Mouse (Mus musculus): ENCODE measurements around the gene Rag1. TPM values are rescaled to one million over a fixed set of nuclear protein-coding genes. Genes with fewer than 3 reads are reported as not detected.

Gene Rag1
- polyA plus RNA-seq, 1 experiment, result 0.06 TPM

DNA sequence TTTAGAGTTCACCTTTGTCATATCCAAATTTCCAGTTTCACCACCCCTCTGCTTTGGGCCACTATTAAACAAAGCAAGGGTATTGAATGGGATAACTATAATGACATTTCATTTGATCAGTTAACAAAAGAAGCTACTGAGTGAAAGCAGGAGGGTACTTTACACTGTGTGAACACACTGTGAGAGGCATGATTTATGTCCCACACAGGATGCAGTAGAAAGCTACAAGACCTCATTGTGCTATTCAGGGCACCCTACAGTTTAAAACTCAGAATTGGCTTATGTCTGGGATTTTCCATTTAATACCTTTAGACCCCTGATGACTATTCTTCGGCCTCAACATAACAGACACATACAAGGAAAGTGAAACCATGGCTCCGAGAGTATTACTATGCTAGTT, 26.3 kb downstream of the Rag1 start:
- no peak overlapping the region for H3K27ac ChIP-seq (ENCODE audit: insufficient read depth, low read length)
- H3K27me3 ChIP-seq (ENCODE audit: control insufficient read depth, insufficient read depth, low read length), result peaks cover 3% of the 10 kb centered on the region
- no peaks in the 10 kb centered on the region for H3K36me3 ChIP-seq (ENCODE audit: control insufficient read depth, insufficient read depth, low read length)
- 29% methylated on average over 2 of the region's 2 CpGs for WGBS
- no peak for DNase-seq (ENCODE audit: low read depth in 1 of 2, low spot score in 2 of 2)
- peaks cover 10% of the 10 kb centered on the region; the same call in 1 of the 2 replicates for H3K4me1 ChIP-seq (ENCODE audit: control insufficient read depth, insufficient read depth, insufficient read length)
- no peak overlapping the region for H3K4me3 ChIP-seq (ENCODE audit: extremely low read depth, insufficient read depth, insufficient read length)
- TF ChIP-seq CTCF (IDR thresholded peaks at IDR 0.05; ENCODE audit: extremely low read depth, insufficient read depth, insufficient read length, insufficient replicate concordance) (no peak), POLR2A (IDR thresholded peaks at IDR 0.05; ENCODE audit: low read depth, low read length) (no peak)

DNA sequence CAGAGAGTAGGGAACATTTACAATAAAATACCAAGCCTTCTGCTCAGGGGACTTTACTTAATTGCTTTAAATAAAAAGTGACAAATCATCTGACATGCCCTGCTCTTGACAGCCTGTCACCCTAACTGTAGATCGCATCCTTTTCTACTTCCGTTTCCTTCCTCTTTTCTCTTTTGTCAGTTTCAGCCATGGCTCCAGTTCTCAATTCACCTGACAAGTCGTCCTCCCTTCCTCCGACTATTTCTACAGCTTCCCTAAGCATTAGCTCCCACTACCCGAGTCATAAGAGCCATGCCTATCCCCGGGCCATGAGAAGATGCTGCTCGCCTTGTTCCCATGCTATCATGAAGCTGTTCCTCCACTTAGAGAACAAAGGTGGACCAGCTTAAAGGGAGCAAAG, 27.7 kb downstream of the Rag1 start:
- no peak overlapping the region for H3K4me3 ChIP-seq (ENCODE audit: extremely low read depth, insufficient read depth, insufficient read length)
- DNase-seq (ENCODE audit: low read depth in 1 of 2, low spot score in 2 of 2), result no peak
- no peaks in the 10 kb centered on the region for H3K36me3 ChIP-seq (ENCODE audit: control insufficient read depth, insufficient read depth, low read length)
- no peak overlapping the region for H3K27ac ChIP-seq (ENCODE audit: insufficient read depth, low read length)
- WGBS, result 7% methylated on average over 7 of the region's 7 CpGs
- peaks cover 10% of the 10 kb centered on the region; the same call in 1 of the 2 replicates for H3K4me1 ChIP-seq (ENCODE audit: control insufficient read depth, insufficient read depth, insufficient read length)
- H3K27me3 ChIP-seq (ENCODE audit: control insufficient read depth, insufficient read depth, low read length), result peaks cover 3% of the 10 kb centered on the region
- TF ChIP-seq POLR2A (IDR thresholded peaks at IDR 0.05; ENCODE audit: low read depth, low read length), result no peak
- no peak for TF ChIP-seq CTCF (IDR thresholded peaks at IDR 0.05; ENCODE audit: extremely low read depth, insufficient read depth, insufficient read length, insufficient replicate concordance)

DNA sequence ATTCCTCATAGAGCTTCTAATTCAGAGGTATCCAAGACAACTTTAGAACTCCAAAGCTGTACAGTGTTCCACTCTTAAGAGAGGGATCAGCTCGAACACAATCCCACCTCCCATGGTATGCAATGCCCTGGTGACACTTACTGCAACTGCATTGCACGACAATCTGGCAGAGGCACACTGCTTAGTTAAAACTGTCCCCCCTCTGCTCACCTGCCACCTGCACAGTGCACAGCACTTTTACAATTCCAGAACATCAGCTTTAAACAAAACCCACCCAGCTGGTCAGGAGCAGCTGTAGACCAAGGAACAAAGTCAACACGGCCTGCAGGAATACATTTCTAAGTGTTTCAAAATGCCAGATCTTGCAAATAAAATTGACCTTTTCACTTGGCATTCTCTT, 28.4 kb downstream of the Rag1 start:
- Histone ChIP-seq H3K4me1 (ENCODE audit: control insufficient read depth, insufficient read depth, insufficient read length) (peaks cover 10% of the 10 kb centered on the region; the same call in 1 of the 2 replicates), H3K27ac (ENCODE audit: insufficient read depth, low read length) (no peak overlapping the region), H3K36me3 (ENCODE audit: control insufficient read depth, insufficient read depth, low read length) (no peaks in the 10 kb centered on the region), H3K4me3 (ENCODE audit: extremely low read depth, insufficient read depth, insufficient read length) (no peak overlapping the region), H3K27me3 (ENCODE audit: control insufficient read depth, insufficient read depth, low read length) (peaks cover 3% of the 10 kb centered on the region)
- DNase-seq (ENCODE audit: low read depth in 1 of 2, low spot score in 2 of 2), result no peak
- WGBS, result 41% methylated on average over 3 of the region's 3 CpGs
- no peak for TF ChIP-seq POLR2A (IDR thresholded peaks at IDR 0.05; ENCODE audit: low read depth, low read length)
- no peak for TF ChIP-seq CTCF (IDR thresholded peaks at IDR 0.05; ENCODE audit: extremely low read depth, insufficient read depth, insufficient read length, insufficient replicate concordance)

DNA sequence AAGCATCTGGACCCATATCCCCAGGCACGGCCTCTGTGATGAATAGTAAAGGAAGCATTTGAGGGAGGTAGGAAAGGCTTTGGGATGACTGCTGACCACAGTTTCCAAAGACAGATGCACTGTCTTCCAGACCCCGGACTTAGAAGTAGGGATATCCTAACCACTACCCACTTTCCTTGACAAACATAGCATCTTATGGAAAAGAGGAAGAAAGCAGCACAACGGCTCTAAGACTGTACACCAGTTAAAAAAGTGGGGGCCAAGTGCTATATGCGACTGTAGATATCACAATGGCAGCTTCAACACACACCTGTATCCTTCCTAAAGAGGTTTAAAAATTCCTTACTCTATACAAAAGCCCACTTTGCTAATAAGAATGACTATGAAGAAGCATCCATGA, 30.9 kb downstream of the Rag1 start:
- DNase-seq (ENCODE audit: low read depth in 1 of 2, low spot score in 2 of 2), result no peak
- no peak overlapping the region for H3K4me3 ChIP-seq (ENCODE audit: extremely low read depth, insufficient read depth, insufficient read length)
- TF ChIP-seq POLR2A (IDR thresholded peaks at IDR 0.05; ENCODE audit: low read depth, low read length), result no peak
- no peak for TF ChIP-seq CTCF (IDR thresholded peaks at IDR 0.05; ENCODE audit: extremely low read depth, insufficient read depth, insufficient read length, insufficient replicate concordance)
- WGBS, result 36% methylated on average over 4 of the region's 4 CpGs
- peaks cover 1% of the 10 kb centered on the region for H3K27me3 ChIP-seq (ENCODE audit: control insufficient read depth, insufficient read depth, low read length)
- H3K4me1 ChIP-seq (ENCODE audit: control insufficient read depth, insufficient read depth, insufficient read length), result peaks cover 5% of the 10 kb centered on the region; the same call in 1 of the 2 replicates
- H3K27ac ChIP-seq (ENCODE audit: insufficient read depth, low read length), result no peak overlapping the region
- H3K36me3 ChIP-seq (ENCODE audit: control insufficient read depth, insufficient read depth, low read length), result no peaks in the 10 kb centered on the region

DNA sequence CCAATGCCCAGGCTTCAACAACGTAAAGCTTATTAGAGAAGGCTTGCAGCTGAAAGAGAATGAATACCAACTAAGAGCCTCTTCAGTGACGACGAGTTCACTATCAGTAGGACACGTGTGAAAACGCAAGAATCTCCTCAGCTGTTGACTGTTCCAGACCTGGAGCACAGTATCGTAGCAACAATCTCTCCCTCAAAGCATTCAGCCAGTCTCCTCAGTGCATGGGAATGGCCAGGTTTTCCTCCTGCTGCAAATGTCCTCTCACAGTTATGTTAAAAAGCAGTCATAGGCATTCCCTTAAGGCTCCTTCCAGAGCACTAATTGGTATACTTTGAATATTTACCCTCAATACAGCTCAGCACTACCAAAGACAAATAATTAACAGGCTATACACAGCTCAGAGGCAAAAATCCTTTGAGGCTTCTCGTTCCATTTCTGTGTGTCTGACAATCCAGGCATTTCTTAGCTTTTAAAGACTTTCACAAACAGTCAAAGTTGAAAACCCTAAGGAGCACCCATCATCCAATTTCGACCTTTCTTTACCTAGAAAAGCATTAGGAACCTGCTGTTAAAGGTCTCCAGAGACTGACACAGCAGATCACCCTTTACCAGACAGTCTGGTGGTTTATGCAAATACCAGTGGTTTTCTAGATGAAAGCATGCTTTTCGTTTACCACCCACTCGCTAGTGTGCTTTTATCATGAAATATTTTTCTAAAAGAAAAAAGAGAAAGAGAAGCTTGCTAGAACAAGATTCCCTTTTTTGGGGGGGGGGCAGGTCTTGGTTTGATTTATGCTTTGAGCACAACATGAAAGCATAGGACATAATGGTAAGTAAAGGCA, 33.6 kb downstream of the Rag1 start:
- WGBS, result 51% methylated on average over 10 of the region's 10 CpGs
- Histone ChIP-seq H3K27ac (ENCODE audit: insufficient read depth, low read length) (no peak overlapping the region), H3K4me1 (ENCODE audit: control insufficient read depth, insufficient read depth, insufficient read length) (no peaks in the 10 kb centered on the region; the same call in 1 of the 2 replicates), H3K4me3 (ENCODE audit: extremely low read depth, insufficient read depth, insufficient read length) (no peak overlapping the region), H3K27me3 (ENCODE audit: control insufficient read depth, insufficient read depth, low read length) (no peaks in the 10 kb centered on the region), H3K36me3 (ENCODE audit: control insufficient read depth, insufficient read depth, low read length) (no peaks in the 10 kb centered on the region)
- DNase-seq (ENCODE audit: low read depth in 1 of 2, low spot score in 2 of 2), result peak; percentile 11 to 29
- TF ChIP-seq POLR2A (IDR thresholded peaks at IDR 0.05; ENCODE audit: low read depth, low read length) (no peak), CTCF (IDR thresholded peaks at IDR 0.05; ENCODE audit: extremely low read depth, insufficient read depth, insufficient read length, insufficient replicate concordance) (no peak)

DNA sequence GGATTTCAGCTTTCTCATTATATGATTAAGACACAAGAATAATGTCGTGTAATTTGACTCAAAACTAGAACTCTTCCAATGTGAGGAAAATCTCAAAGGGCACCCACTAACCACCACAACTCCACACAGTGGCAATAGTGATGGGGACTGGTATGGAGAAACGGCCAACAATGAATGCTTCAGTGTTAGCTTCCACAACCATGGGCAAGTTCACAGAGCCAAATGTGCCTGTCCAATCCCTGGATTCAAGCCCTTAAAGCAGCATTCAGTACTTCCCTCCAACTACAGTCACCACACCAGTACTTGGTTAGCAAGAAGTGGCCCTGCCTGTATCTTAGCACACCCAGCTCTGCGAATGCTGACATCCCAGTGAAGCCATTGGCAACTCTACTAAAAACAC, 38.4 kb downstream of the Rag1 start:
- H3K36me3 ChIP-seq (ENCODE audit: control insufficient read depth, insufficient read depth, low read length), result no peaks in the 10 kb centered on the region
- no peaks in the 10 kb centered on the region for H3K4me1 ChIP-seq (ENCODE audit: control insufficient read depth, insufficient read depth, insufficient read length)
- no peak overlapping the region for H3K27ac ChIP-seq (ENCODE audit: insufficient read depth, low read length)
- H3K27me3 ChIP-seq (ENCODE audit: control insufficient read depth, insufficient read depth, low read length), result no peaks in the 10 kb centered on the region
- TF ChIP-seq POLR2A (IDR thresholded peaks at IDR 0.05; ENCODE audit: low read depth, low read length), result no peak
- no peak for TF ChIP-seq CTCF (IDR thresholded peaks at IDR 0.05; ENCODE audit: extremely low read depth, insufficient read depth, insufficient read length, insufficient replicate concordance)
- WGBS, result 96% methylated on average over 3 of the region's 3 CpGs
- no peak for DNase-seq (ENCODE audit: low read depth in 1 of 2, low spot score in 2 of 2)
- no peak overlapping the region for H3K4me3 ChIP-seq (ENCODE audit: extremely low read depth, insufficient read depth, insufficient read length)

Measured in spleen, adult 2 months (tissue).